Mouse (Mus musculus) heart, embryonic 13.5 days (tissue): ENCODE data around the gene Brat1. TPM values are rescaled to one million over a fixed set of nuclear protein-coding genes. Genes with fewer than 3 reads are reported as not detected.

Source experiments
- ATAC-seq: fragments of 200-750 bp; cut with Nextera tagmentation; 2 replicates; pipeline ENCODE4 v1.8.0; 2017; ENCODE audit warnings: moderate TSS enrichment; ENCODE audit not compliant: insufficient number of reproducible peaks, low FRiP score, low TSS enrichment; ENCODE audit errors: extremely low read depth
- H3K27ac ChIP-seq: fragments of 300-500 bp; sonication (generic); replicated peaks from 2 replicates; pipeline ENCODE4 v1.5.1; 2015; ENCODE audit warnings: moderate library complexity, mild to moderate bottlenecking, inconsistent platforms
- H3K27me3 ChIP-seq: fragments of 300-500 bp; sonication (generic); replicated peaks from 2 replicates; pipeline ENCODE4 v1.6.1; 2015; ENCODE audit warnings: mild to moderate bottlenecking, inconsistent platforms
- H3K36me3 ChIP-seq: fragments of 300-500 bp; sonication (generic); 2 replicates; pipeline ENCODE4 v1.6.1; 2015; ENCODE audit warnings: mild to moderate bottlenecking, inconsistent platforms
- H3K4me1 ChIP-seq: fragments of 300-500 bp; sonication (generic); 2 replicates; pipeline ENCODE4 v1.6.1; 2015; ENCODE audit warnings: inconsistent platforms
- H3K4me2 ChIP-seq: fragments of 300-500 bp; sonication (generic); 2 replicates; pipeline ENCODE4 v1.6.1; 2015; ENCODE audit warnings: inconsistent platforms, mild to moderate bottlenecking, moderate library complexity
- H3K4me3 ChIP-seq: fragments of 300-500 bp; sonication (generic); 2 replicates; pipeline ENCODE4 v1.5.1; 2015; ENCODE audit warnings: moderate library complexity, mild to moderate bottlenecking, inconsistent platforms
- H3K9ac ChIP-seq: fragments of 300-500 bp; sonication (generic); 2 replicates; pipeline ENCODE4 v1.6.1; 2015; ENCODE audit warnings: inconsistent platforms, mild to moderate bottlenecking, moderate library complexity
- H3K9me3 ChIP-seq: fragments of 300-500 bp; sonication (generic); 2 replicates; pipeline ENCODE4 v1.6.1; 2016; ENCODE audit warnings: inconsistent platforms
- WGBS: fragments of 180-500 bp; shearing (Covaris S2); methylation state at CpG from one replicate; pipeline ENCODE4 v1.1.7; 2015; ENCODE audit warnings: mixed read lengths; 5-methylcytosine and 5-hydroxymethylcytosine counted together
- polyA plus RNA-seq: library from polyadenylated mRNA; unstranded; fragments of >200 nt; fragmentation: Nextera tagmentation; extraction: Ambion mirVana; gene quantifications from 2 replicates; pipeline ENCODE4 v1.2.1, GENCODE M21; 2015

The Brat1 gene
- polyA plus RNA-seq, 1 experiment from 2014 or later: 13.9 TPM

DNA sequence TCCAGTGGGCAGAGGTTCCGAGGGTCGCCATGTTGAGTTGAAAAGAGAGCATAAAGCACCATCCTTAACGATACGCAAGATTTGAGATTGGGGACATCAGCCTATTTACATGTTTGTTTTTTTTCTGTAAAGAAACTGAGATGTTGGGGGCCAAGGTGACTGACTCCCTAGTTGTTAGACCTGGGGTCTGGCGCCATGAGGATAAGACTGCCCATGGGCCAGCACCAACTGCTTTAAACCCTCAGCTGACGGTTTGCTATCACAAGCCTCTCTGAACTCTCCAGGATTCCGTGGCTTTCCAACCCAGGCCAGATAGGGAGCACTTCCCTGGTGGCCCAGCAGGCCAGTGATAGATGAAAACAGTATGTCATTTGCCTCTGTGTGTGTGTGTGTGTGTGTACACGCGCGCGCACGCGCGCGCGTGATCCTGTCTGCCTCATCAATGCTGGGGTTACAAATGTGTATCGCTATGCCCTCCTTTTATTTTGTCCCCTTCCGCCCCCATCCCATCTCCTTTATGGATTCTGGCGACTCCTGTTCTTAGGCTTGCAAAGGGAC, 2.1 kb upstream of the Brat1 start:
- Histone ChIP-seq H3K4me2 (peak overlapping the region; percentile 84), H3K9ac (peak overlapping the region; percentile 89), H3K27ac (peak overlapping the region; percentile 81), H3K27me3 (no peaks in the 10 kb centered on the region), H3K36me3 (peaks cover 11% of the 10 kb centered on the region), H3K9me3 (no peaks in the 10 kb centered on the region), H3K4me3 (peak overlapping the region; percentile 78), H3K4me1 (peaks cover 52% of the 10 kb centered on the region)
- WGBS: 50% methylated on average over 19 of the region's 19 CpGs
- no peak for ATAC-seq

GRCm38 (mm10) chr5:140703480-140704377, 1.1 kb upstream of the Brat1 start:
- no peaks in the 10 kb centered on the region for H3K27me3 ChIP-seq
- WGBS: 31% methylated on average over 17 of the region's 17 CpGs
- no peaks in the 10 kb centered on the region for H3K9me3 ChIP-seq
- H3K4me3 ChIP-seq: peak overlapping the region; percentile 73
- peak overlapping the region; percentile 55 for H3K9ac ChIP-seq
- peak overlapping the region; percentile 54 for H3K4me2 ChIP-seq
- H3K4me1 ChIP-seq: peaks cover 52% of the 10 kb centered on the region
- H3K27ac ChIP-seq: peak overlapping the region; percentile 86
- H3K36me3 ChIP-seq: peaks cover 16% of the 10 kb centered on the region
- ATAC-seq: no peak

DNA sequence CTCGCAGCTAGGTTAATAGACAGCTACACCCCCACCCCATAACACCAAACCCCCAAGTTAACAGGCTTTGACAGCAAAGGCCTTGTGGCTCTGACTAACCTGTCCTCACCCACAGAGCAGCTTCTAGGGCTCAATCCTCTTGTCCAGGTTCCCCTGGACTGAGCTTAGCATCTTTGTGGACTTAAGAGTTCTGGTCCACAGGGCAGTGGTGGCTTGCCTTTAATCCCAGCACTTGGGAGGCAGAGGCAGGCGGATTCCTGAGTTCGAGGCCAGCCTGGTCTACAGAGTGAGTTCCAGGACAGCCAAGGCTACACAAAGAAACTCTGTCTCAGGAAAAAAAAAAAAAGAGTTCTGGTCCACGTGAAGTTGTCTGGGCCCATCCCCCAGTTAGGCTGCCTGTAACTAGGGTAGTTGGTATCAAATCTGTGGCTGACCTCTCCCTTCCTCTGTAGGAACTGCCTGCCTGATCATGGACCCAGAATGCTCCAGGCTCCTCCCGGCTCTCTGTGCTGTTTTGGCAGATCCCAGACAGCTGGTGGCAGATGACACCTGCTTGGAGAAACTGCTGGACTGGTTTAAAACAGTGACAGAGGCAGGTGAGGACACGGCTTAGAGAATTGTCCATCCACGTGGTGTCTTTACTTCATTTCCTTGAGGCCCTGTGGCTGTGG, 825 bp downstream of the Brat1 start:
- Histone ChIP-seq H3K9me3 (no peaks in the 10 kb centered on the region), H3K4me3 (peak overlapping the region; percentile 73), H3K4me1 (peaks cover 42% of the 10 kb centered on the region), H3K36me3 (peaks cover 31% of the 10 kb centered on the region), H3K9ac (peak overlapping the region; percentile 89), H3K4me2 (peak overlapping the region; percentile 89), H3K27me3 (no peaks in the 10 kb centered on the region), H3K27ac (peak overlapping the region; percentile 83)
- WGBS: 46% methylated on average over 7 of the region's 7 CpGs
- no peak for ATAC-seq

- H3K4me2 ChIP-seq: no peak overlapping the region
- WGBS: 80% methylated on average over 6 of the region's 6 CpGs
- H3K4me1 ChIP-seq: peaks cover 15% of the 10 kb centered on the region
- no peak overlapping the region for H3K9ac ChIP-seq
- H3K4me3 ChIP-seq: no peak overlapping the region
- ATAC-seq: no peak
- peaks cover 78% of the 10 kb centered on the region for H3K36me3 ChIP-seq
- no peaks in the 10 kb centered on the region for H3K9me3 ChIP-seq
- no peaks in the 10 kb centered on the region for H3K27me3 ChIP-seq
- H3K27ac ChIP-seq: no peak overlapping the region
Observed at GRCm38 (mm10) chr5:140710315-140710714, 5.5 kb downstream of the Brat1 start.

GRCm38 (mm10) chr5:140711040-140711439, 6.2 kb downstream of the Brat1 start:
- Histone ChIP-seq H3K27ac (no peak overlapping the region), H3K36me3 (peaks cover 85% of the 10 kb centered on the region), H3K9ac (no peak overlapping the region), H3K9me3 (no peaks in the 10 kb centered on the region), H3K4me3 (no peak overlapping the region), H3K4me2 (no peak overlapping the region), H3K27me3 (no peaks in the 10 kb centered on the region), H3K4me1 (peaks cover 8% of the 10 kb centered on the region)
- 73% methylated on average over 5 of the region's 5 CpGs for WGBS
- no peak for ATAC-seq

DNA sequence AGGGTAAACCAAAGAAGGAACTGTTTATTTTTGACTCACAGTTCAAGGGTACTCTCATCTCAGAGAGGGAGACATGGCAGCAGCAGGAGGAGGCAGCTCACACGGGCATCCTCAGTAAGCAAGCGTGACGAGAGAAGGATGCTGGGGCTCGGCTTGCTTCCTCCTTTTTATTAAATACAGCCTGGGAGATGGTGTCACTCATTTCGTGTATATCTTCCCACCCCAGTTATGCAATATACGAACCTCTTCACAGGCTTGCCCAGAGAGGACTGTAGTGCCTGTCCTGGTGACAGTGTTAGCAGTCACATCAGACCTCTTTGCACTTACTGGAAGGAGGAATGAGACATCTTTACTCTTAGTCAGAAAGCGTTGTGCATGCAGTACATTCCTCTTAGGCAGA, 16.0 kb downstream of the Brat1 start:
- Histone ChIP-seq H3K9ac (no peak overlapping the region), H3K4me3 (no peak overlapping the region), H3K36me3 (peaks cover 42% of the 10 kb centered on the region), H3K4me1 (no peaks in the 10 kb centered on the region), H3K9me3 (no peaks in the 10 kb centered on the region; the same call in 1 of the 2 replicates), H3K4me2 (no peak overlapping the region), H3K27me3 (peaks cover 11% of the 10 kb centered on the region; the same call in 1 of the 2 replicates), H3K27ac (no peak overlapping the region)
- no peak for ATAC-seq
- 64% methylated on average over 7 of the region's 7 CpGs for WGBS

GRCm38 (mm10) chr5:140722121-140722520, 17.3 kb downstream of the Brat1 start:
- Histone ChIP-seq H3K9ac (no peak overlapping the region), H3K27ac (no peak overlapping the region), H3K36me3 (peaks cover 28% of the 10 kb centered on the region), H3K4me1 (no peaks in the 10 kb centered on the region), H3K9me3 (no peaks in the 10 kb centered on the region; the same call in 1 of the 2 replicates), H3K4me2 (no peak overlapping the region), H3K4me3 (no peak overlapping the region), H3K27me3 (peaks cover 11% of the 10 kb centered on the region; the same call in 1 of the 2 replicates)
- ATAC-seq: no peak
- WGBS: 66% methylated on average over 3 of the region's 3 CpGs

DNA sequence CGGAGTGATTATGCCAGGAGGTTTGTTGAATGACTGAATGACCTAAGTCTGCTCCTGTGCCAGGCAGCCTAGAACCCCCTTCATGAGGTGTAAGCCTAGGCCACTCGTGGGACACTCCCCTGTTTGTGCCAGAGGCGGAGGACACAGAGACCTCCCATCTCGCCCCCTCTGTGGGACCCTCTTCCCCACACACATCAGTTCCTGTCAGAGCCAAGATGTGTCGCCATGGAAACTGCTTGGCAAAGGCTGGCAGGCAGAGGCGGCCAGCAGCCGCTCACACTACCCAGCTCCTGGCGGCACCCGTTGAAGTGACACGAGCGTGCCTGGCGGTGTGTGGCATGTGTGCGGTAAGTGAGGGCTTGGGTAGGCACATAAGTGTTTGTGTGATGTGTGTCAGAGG, 19.0 kb downstream of the Brat1 start, which contains the start of gene Amz1:
Gene Amz1, plus strand, starts transcription at position 306 of the 400 bp plus-strand sequence.
- no peak within 1 kb of the TSS for H3K4me3 ChIP-seq
- no peak for ATAC-seq
- H3K4me1 ChIP-seq: no peaks in the 10 kb centered on the region
- H3K4me2 ChIP-seq: no peak within 1 kb of the TSS
- H3K9me3 ChIP-seq: no peaks in the 10 kb centered on the region; the same call in 1 of the 2 replicates
- 77% methylated on average over 13 of the region's 13 CpGs for WGBS
- no peak within 1 kb of the TSS for H3K27ac ChIP-seq
- peaks cover 11% of the 10 kb centered on the region; the same call in 1 of the 2 replicates for H3K27me3 ChIP-seq
- peaks cover 11% of the 10 kb centered on the region for H3K36me3 ChIP-seq
- no peak within 1 kb of the TSS for H3K9ac ChIP-seq

GRCm38 (mm10) chr5:140726062-140726839, 21.4 kb downstream of the Brat1 start:
- Histone ChIP-seq H3K27me3 (peaks cover 11% of the 10 kb centered on the region; the same call in 1 of the 2 replicates), H3K36me3 (no peaks in the 10 kb centered on the region), H3K9me3 (no peaks in the 10 kb centered on the region), H3K4me1 (no peaks in the 10 kb centered on the region), H3K4me3 (no peak overlapping the region), H3K4me2 (no peak overlapping the region), H3K9ac (no peak overlapping the region), H3K27ac (no peak overlapping the region)
- WGBS: 77% methylated on average over 7 of the region's 7 CpGs
- no peak for ATAC-seq

- Histone ChIP-seq H3K9ac (no peak overlapping the region), H3K4me2 (no peak overlapping the region), H3K36me3 (no peaks in the 10 kb centered on the region), H3K4me3 (no peak overlapping the region), H3K4me1 (no peaks in the 10 kb centered on the region), H3K27me3 (peaks cover 11% of the 10 kb centered on the region; the same call in 1 of the 2 replicates), H3K9me3 (no peaks in the 10 kb centered on the region), H3K27ac (no peak overlapping the region)
- ATAC-seq: no peak
- 70% methylated on average over 17 of the region's 17 CpGs for WGBS
Observed at GRCm38 (mm10) chr5:140726946-140727740, 22.3 kb downstream of the Brat1 start.
